Mouse (Mus musculus): ENCODE data around the gene Slc17a7. TPM values are rescaled to one million over a fixed set of nuclear protein-coding genes. Genes with fewer than 3 reads are reported as not detected.
A peak's percentile ranks its signal among the peaks of the same experiment; 100 is the strongest.

The Slc17a7 gene
- polyA plus RNA-seq (2015; fragmentation: Nextera tagmentation; extraction: Ambion mirVana): 0.37 and 0.55 TPM in 2 replicates

- WGBS: under 1% methylated on average over 35 of the region's 41 CpGs
- peak within 1 kb of the TSS; percentile 42; the same call in 1 of the 2 replicates for H3K9ac ChIP-seq (replicated peaks)
- H3K27ac ChIP-seq (replicated peaks): no peak within 1 kb of the TSS
- ATAC-seq (ENCODE audit: low FRiP score): no peak
- peaks cover 19% of the 10 kb centered on the region for H3K36me3 ChIP-seq
- peak within 1 kb of the TSS; percentile 35 for H3K4me3 ChIP-seq (replicated peaks)
- peaks cover 66% of the 10 kb centered on the region for H3K27me3 ChIP-seq (replicated peaks)
- peaks cover 32% of the 10 kb centered on the region for H3K4me1 ChIP-seq
- peak within 1 kb of the TSS; percentile 84 for H3K4me2 ChIP-seq
- H3K9me3 ChIP-seq (replicated peaks): no peaks in the 10 kb centered on the region
Measured at GRCm38 (mm10) chr7:45163735-45164490, at the start of gene Slc17a7. Gene Slc17a7 (plus strand): TSS chr7:45163949.

GRCm38 (mm10) chr7:45117566-45117965 lies 46.2 kb upstream of the Slc17a7 start:
- no peak overlapping the region for H3K9ac ChIP-seq (replicated peaks)
- ATAC-seq (ENCODE audit: low FRiP score): no peak
- no peak overlapping the region for H3K27ac ChIP-seq (replicated peaks)
- 84% methylated on average over 8 of the region's 8 CpGs for WGBS
- H3K36me3 ChIP-seq: peaks cover 42% of the 10 kb centered on the region
- no peaks in the 10 kb centered on the region for H3K27me3 ChIP-seq (replicated peaks)
- peaks cover 11% of the 10 kb centered on the region for H3K4me1 ChIP-seq
- H3K9me3 ChIP-seq (replicated peaks): no peaks in the 10 kb centered on the region
- H3K4me3 ChIP-seq (replicated peaks): no peak overlapping the region
- no peak overlapping the region for H3K4me2 ChIP-seq

- ATAC-seq (ENCODE audit: low FRiP score): no peak
- H3K27me3 ChIP-seq (replicated peaks): no peaks in the 10 kb centered on the region
- no peak overlapping the region for H3K4me3 ChIP-seq (replicated peaks)
- H3K9ac ChIP-seq (replicated peaks): no peak overlapping the region
- no peak overlapping the region for H3K4me2 ChIP-seq
- no peaks in the 10 kb centered on the region for H3K9me3 ChIP-seq (replicated peaks)
- H3K27ac ChIP-seq (replicated peaks): no peak overlapping the region
- H3K36me3 ChIP-seq: peaks cover 48% of the 10 kb centered on the region
- 89% methylated on average over 6 of the region's 6 CpGs for WGBS
- peaks cover 19% of the 10 kb centered on the region for H3K4me1 ChIP-seq
Measured at GRCm38 (mm10) chr7:45118336-45118735, 45.4 kb upstream of the Slc17a7 start.

GRCm38 (mm10) chr7:45119780-45120709 lies 43.7 kb upstream of the Slc17a7 start:
- Histone ChIP-seq H3K27ac (replicated peaks) (no peak overlapping the region), H3K36me3 (peaks cover 49% of the 10 kb centered on the region), H3K27me3 (replicated peaks) (no peaks in the 10 kb centered on the region), H3K4me1 (peaks cover 25% of the 10 kb centered on the region), H3K9me3 (replicated peaks) (no peaks in the 10 kb centered on the region), H3K4me3 (replicated peaks) (no peak overlapping the region), H3K9ac (replicated peaks) (0 out of 2 replicates have a peak overlapping the region, but pooled peaks have one; percentile 5), H3K4me2 (no peak overlapping the region)
- ATAC-seq (ENCODE audit: low FRiP score): no peak
- 77% methylated on average over 5 of the region's 5 CpGs for WGBS

- no peak for ATAC-seq (ENCODE audit: low FRiP score)
- peak overlapping the region; percentile 15; the same call in 1 of the 2 replicates for H3K4me2 ChIP-seq
- H3K27ac ChIP-seq (replicated peaks): no peak overlapping the region
- H3K27me3 ChIP-seq (replicated peaks): no peaks in the 10 kb centered on the region
- peaks cover 63% of the 10 kb centered on the region for H3K36me3 ChIP-seq
- H3K4me3 ChIP-seq (replicated peaks): no peak overlapping the region
- 72% methylated on average over 8 of the region's 8 CpGs for WGBS
- peaks cover 39% of the 10 kb centered on the region for H3K4me1 ChIP-seq
- H3K9ac ChIP-seq (replicated peaks): no peak overlapping the region
- H3K9me3 ChIP-seq (replicated peaks): no peaks in the 10 kb centered on the region
Measured at GRCm38 (mm10) chr7:45121404-45121803, 42.3 kb upstream of the Slc17a7 start.

GRCm38 (mm10) chr7:45121966-45122365 lies 41.8 kb upstream of the Slc17a7 start:
- H3K9me3 ChIP-seq (replicated peaks): no peaks in the 10 kb centered on the region
- H3K4me3 ChIP-seq (replicated peaks): no peak overlapping the region
- H3K4me1 ChIP-seq: peaks cover 45% of the 10 kb centered on the region
- no peak for ATAC-seq (ENCODE audit: low FRiP score)
- H3K36me3 ChIP-seq: peaks cover 68% of the 10 kb centered on the region
- peak overlapping the region; percentile 15; the same call in 1 of the 2 replicates for H3K4me2 ChIP-seq
- H3K27me3 ChIP-seq (replicated peaks): no peaks in the 10 kb centered on the region
- H3K9ac ChIP-seq (replicated peaks): no peak overlapping the region; the same call in 1 of the 2 replicates
- H3K27ac ChIP-seq (replicated peaks): no peak overlapping the region

- Histone ChIP-seq H3K4me2 (peak overlapping the region; percentile 66), H3K9me3 (replicated peaks) (no peaks in the 10 kb centered on the region), H3K4me1 (peaks cover 52% of the 10 kb centered on the region), H3K27me3 (replicated peaks) (no peaks in the 10 kb centered on the region), H3K4me3 (replicated peaks) (peak overlapping the region; percentile 89), H3K9ac (replicated peaks) (peak overlapping the region; percentile 94), H3K36me3 (peaks cover 72% of the 10 kb centered on the region), H3K27ac (replicated peaks) (peak overlapping the region; percentile 92; the same call in 1 of the 2 replicates)
- 89% methylated on average over 15 of the region's 15 CpGs for WGBS
- ATAC-seq (ENCODE audit: low FRiP score): no peak
Measured at GRCm38 (mm10) chr7:45122561-45123185, 41.1 kb upstream of the Slc17a7 start.

- H3K36me3 ChIP-seq: peaks cover 69% of the 10 kb centered on the region
- H3K4me2 ChIP-seq: peak overlapping the region; percentile 66
- H3K4me3 ChIP-seq (replicated peaks): peak overlapping the region; percentile 89
- H3K9me3 ChIP-seq (replicated peaks): no peaks in the 10 kb centered on the region
- peak overlapping the region; percentile 92; the same call in 1 of the 2 replicates for H3K27ac ChIP-seq (replicated peaks)
- 24% methylated on average over 12 of the region's 12 CpGs for WGBS
- peaks cover 54% of the 10 kb centered on the region for H3K4me1 ChIP-seq
- H3K9ac ChIP-seq (replicated peaks): peak overlapping the region; percentile 94
- ATAC-seq (ENCODE audit: low FRiP score): no peak
- no peaks in the 10 kb centered on the region for H3K27me3 ChIP-seq (replicated peaks)
Measured at GRCm38 (mm10) chr7:45123186-45123570, 40.6 kb upstream of the Slc17a7 start.

- H3K4me3 ChIP-seq (replicated peaks): peak within 1 kb of the TSS; percentile 89
- H3K9me3 ChIP-seq (replicated peaks): no peaks in the 10 kb centered on the region
- H3K36me3 ChIP-seq: peaks cover 60% of the 10 kb centered on the region
- peak within 1 kb of the TSS; percentile 92 for H3K27ac ChIP-seq (replicated peaks)
- WGBS: under 1% methylated on average over 59 of the region's 59 CpGs
- peak within 1 kb of the TSS; percentile 94 for H3K9ac ChIP-seq (replicated peaks)
- peak; percentile 88 for ATAC-seq (ENCODE audit: low FRiP score)
- H3K4me1 ChIP-seq: peaks cover 58% of the 10 kb centered on the region
- H3K27me3 ChIP-seq (replicated peaks): no peaks in the 10 kb centered on the region
- H3K4me2 ChIP-seq: peak within 1 kb of the TSS; percentile 66
Measured at GRCm38 (mm10) chr7:45124224-45125143, 39.3 kb upstream of the Slc17a7 start, which contains the start of gene Rps11. Gene Rps11 (minus strand): TSS chr7:45124439.

- ATAC-seq (ENCODE audit: low FRiP score): no peak
- Histone ChIP-seq H3K4me2 (peak overlapping the region; percentile 66), H3K27me3 (replicated peaks) (no peaks in the 10 kb centered on the region), H3K4me3 (replicated peaks) (peak overlapping the region; percentile 13; the same call in 1 of the 2 replicates), H3K9ac (replicated peaks) (no peak overlapping the region), H3K27ac (replicated peaks) (peak overlapping the region; percentile 87), H3K36me3 (peaks cover 54% of the 10 kb centered on the region), H3K9me3 (replicated peaks) (no peaks in the 10 kb centered on the region), H3K4me1 (peaks cover 63% of the 10 kb centered on the region)
- WGBS: 14% methylated on average over 7 of the region's 7 CpGs
Measured at GRCm38 (mm10) chr7:45125144-45125600, 38.6 kb upstream of the Slc17a7 start.
